15 mouse cellular contexts compared by ENCODE assay signal in the genomic region with DNA sequence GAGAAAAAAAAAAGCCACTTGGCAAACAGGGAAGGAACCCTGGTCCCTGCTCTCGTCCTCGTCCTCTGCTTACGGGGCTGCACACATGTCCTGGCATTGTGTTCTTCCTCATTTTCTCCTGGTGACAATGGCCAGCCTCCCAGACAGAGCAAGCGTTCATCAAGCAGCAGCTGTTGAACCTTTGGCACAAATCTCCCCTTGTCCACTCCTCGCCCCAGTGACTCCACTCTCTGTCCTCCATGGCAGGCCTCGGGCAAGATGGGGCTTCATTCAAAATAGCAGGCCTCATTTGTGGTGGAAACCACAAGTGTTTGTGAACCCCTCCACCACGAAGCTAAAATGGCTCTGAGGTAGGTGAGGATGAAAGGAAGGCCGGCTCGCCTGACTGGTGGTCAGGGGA. TPM values are rescaled to one million over a fixed set of nuclear protein-coding genes. Genes with fewer than 3 reads are reported as not detected.
DNase-seq lines count a peak whose midpoint lies in the region; ATAC-seq and TF ChIP-seq lines count a peak whose summit lies in the region.
"Had no signal": no experiment of that assay in that cellular context is flagged by ENCODE, and none has a peak within 500 bp of the region (broad histone marks: within the 10 kb centered on the region; RNA-seq: fewer than 3 reads in every experiment).

No protein-coding gene starts in this region.

- no peaks in the 10 kb centered on the region for H3K36me3 ChIP-seq in forebrain, embryonic 15.5 days
- H3K36me3 ChIP-seq in forebrain, embryonic 11.5 days (ENCODE audit: control insufficient read depth, insufficient read depth, low read length), result no peaks in the 10 kb centered on the region
- H3K36me3 ChIP-seq in liver, embryonic 11.5 days (ENCODE audit: control insufficient read depth, insufficient read depth, low read length), result no peaks in the 10 kb centered on the region
- no peaks in the 10 kb centered on the region for H3K36me3 ChIP-seq in midbrain, postnatal 0 days (ENCODE audit: insufficient read depth, low read length)
- H3K36me3 ChIP-seq: heart, embryonic 13.5 days; hindbrain, embryonic 15.5 days had no signal

- no peak overlapping the region for H3K9ac ChIP-seq in forebrain, embryonic 15.5 days (replicated peaks)
- no peak overlapping the region for H3K9ac ChIP-seq in forebrain, embryonic 11.5 days (ENCODE audit: low read length)
- H3K9ac ChIP-seq in liver, embryonic 11.5 days (ENCODE audit: low read depth, low read length), result peak overlapping the region; percentile 38
- no peak overlapping the region for H3K9ac ChIP-seq in midbrain, postnatal 0 days (replicated peaks; ENCODE audit: low read length, poor library complexity, severe bottlenecking)
- H3K9ac ChIP-seq: heart, embryonic 13.5 days; hindbrain, embryonic 15.5 days had no signal

- no peaks in the 10 kb centered on the region for H3K27me3 ChIP-seq in forebrain, embryonic 15.5 days
- H3K27me3 ChIP-seq in forebrain, embryonic 11.5 days (ENCODE audit: control insufficient read depth, insufficient read depth, low read length), result no peaks in the 10 kb centered on the region
- no peaks in the 10 kb centered on the region for H3K27me3 ChIP-seq in liver, embryonic 11.5 days (replicated peaks; ENCODE audit: control insufficient read depth, insufficient read depth, low read length)
- H3K27me3 ChIP-seq in midbrain, postnatal 0 days (ENCODE audit: insufficient read depth, low read length), result no peaks in the 10 kb centered on the region
- H3K27me3 ChIP-seq: heart, embryonic 13.5 days; hindbrain, embryonic 15.5 days had no signal

- H3K4me1 ChIP-seq in forebrain, embryonic 15.5 days, result peaks cover 37% of the 10 kb centered on the region
- H3K4me1 ChIP-seq in forebrain, embryonic 11.5 days (replicated peaks; ENCODE audit: control insufficient read depth, insufficient read depth, low read length), result peaks cover 3% of the 10 kb centered on the region
- peaks cover 16% of the 10 kb centered on the region for H3K4me1 ChIP-seq in liver, embryonic 11.5 days (replicated peaks; ENCODE audit: control insufficient read depth, insufficient read depth, low read length)
- H3K4me1 ChIP-seq in midbrain, postnatal 0 days (ENCODE audit: insufficient read depth, low read length), result peaks cover 5% of the 10 kb centered on the region; the same call in 1 of the 2 replicates

- H3K9me3 ChIP-seq in forebrain, embryonic 15.5 days, result no peaks in the 10 kb centered on the region
- no peaks in the 10 kb centered on the region for H3K9me3 ChIP-seq in forebrain, embryonic 11.5 days (ENCODE audit: control insufficient read depth, low read length)
- no peaks in the 10 kb centered on the region for H3K9me3 ChIP-seq in liver, embryonic 11.5 days (ENCODE audit: control insufficient read depth, low read length)
- no peaks in the 10 kb centered on the region for H3K9me3 ChIP-seq in midbrain, postnatal 0 days (ENCODE audit: low read length)
- H3K9me3 ChIP-seq: heart, embryonic 13.5 days; hindbrain, embryonic 15.5 days had no signal

- 36% methylated on average over 9 of the region's 9 CpGs for WGBS in forebrain, embryonic 15.5 days
- 43% methylated on average over 9 of the region's 9 CpGs for WGBS in forebrain, embryonic 11.5 days
- 65% methylated on average over 9 of the region's 9 CpGs for WGBS in liver, embryonic 11.5 days
- WGBS in midbrain, postnatal 0 days, result 47% methylated on average over 9 of the region's 9 CpGs

- no peak overlapping the region for H3K4me2 ChIP-seq in forebrain, embryonic 15.5 days (replicated peaks)
- H3K4me2 ChIP-seq in forebrain, embryonic 11.5 days (ENCODE audit: low read depth, low read length, severe bottlenecking), result no peak overlapping the region
- 0 out of 2 replicates have a peak overlapping the region, but pooled peaks have one; percentile 3 for H3K4me2 ChIP-seq in liver, embryonic 11.5 days
- H3K4me2 ChIP-seq in midbrain, postnatal 0 days (ENCODE audit: low read depth, low read length, poor library complexity, severe bottlenecking), result no peak overlapping the region
- H3K4me2 ChIP-seq: heart, embryonic 13.5 days; hindbrain, embryonic 15.5 days had no signal

- no peak for ATAC-seq in forebrain, embryonic 15.5 days (replicated peaks)
- ATAC-seq in forebrain, embryonic 11.5 days (replicated peaks; ENCODE audit: low FRiP score), result no peak
- no peak for ATAC-seq in liver, embryonic 11.5 days (replicated peaks; ENCODE audit: low FRiP score)
- ATAC-seq in granulocyte monocyte progenitor cell, adult 5-6 weeks (replicated peaks; ENCODE audit: poor library complexity, severe bottlenecking), result peak; percentile 58
- no peak for ATAC-seq in midbrain, postnatal 0 days (ENCODE audit: low FRiP score)

- H3K27ac ChIP-seq in forebrain, embryonic 15.5 days (replicated peaks), result peak overlapping the region; percentile 64
- no peak overlapping the region for H3K27ac ChIP-seq in forebrain, embryonic 11.5 days (ENCODE audit: low read depth, low read length)
- H3K27ac ChIP-seq in liver, embryonic 11.5 days (ENCODE audit: low read depth, low read length), result peak overlapping the region; percentile 74
- H3K27ac ChIP-seq in midbrain, postnatal 0 days (ENCODE audit: low read depth, low read length), result no peak overlapping the region
- H3K27ac ChIP-seq: gastrocnemius, adult 2 months; heart, embryonic 13.5 days; hindbrain, embryonic 15.5 days had no signal

- TF ChIP-seq CTCF in midbrain, postnatal 0 days (IDR thresholded peaks at IDR 0.05), result no peak

- DNase-seq in forebrain, embryonic 11.5 days (ENCODE audit: low spot score), result no peak
- DNase-seq in liver, embryonic 11.5 days (ENCODE audit: low spot score), result no peak
- no peak for DNase-seq in liver
- DNase-seq in midbrain, postnatal 0 days (ENCODE audit: low spot score), result peak; percentile 56
- no peak for DNase-seq in left cerebral cortex, adult 11 months (ENCODE audit: low spot score)
- DNase-seq in adrenal gland, adult 2 months, result no peak
- DNase-seq: adrenal gland, postnatal 25 days; cerebellum, adult 11 months; gastrocnemius, adult 2 months; layer of hippocampus, postnatal 36 days; lung, postnatal 36 days had no signal

- H3K4me3 ChIP-seq in forebrain, embryonic 15.5 days, result no peak overlapping the region
- H3K4me3 ChIP-seq in forebrain, embryonic 11.5 days (ENCODE audit: low read depth, low read length), result no peak overlapping the region
- no peak overlapping the region for H3K4me3 ChIP-seq in liver, embryonic 11.5 days (ENCODE audit: low read depth, low read length)
- no peak overlapping the region for H3K4me3 ChIP-seq in midbrain, postnatal 0 days (ENCODE audit: low read depth, low read length)
- H3K4me3 ChIP-seq: gastrocnemius, adult 2 months; heart, embryonic 13.5 days; hindbrain, embryonic 15.5 days had no signal

RNA-seq across cellular contexts. Expression of a gene that starts 11.0 kb away (rescaled TPM):
- polyA plus RNA-seq in forebrain, embryonic 15.5 days (2015; fragmentation: Nextera tagmentation; extraction: Ambion mirVana), result 87.3 and 95.0 TPM in 2 replicates
- polyA plus RNA-seq in forebrain, embryonic 11.5 days (2014; fragmentation: Nextera tagmentation; extraction: Ambion mirVana), result 19.1 and 19.3 TPM in 2 replicates
- 16.6 and 17.3 TPM in 2 replicates for polyA plus RNA-seq in liver, embryonic 11.5 days (2014; fragmentation: Nextera tagmentation; extraction: Ambion mirVana)
- total RNA-seq in granulocyte monocyte progenitor cell, adult 5-6 weeks (2014; fragmentation: Nextera tagmentation), result 0.13 TPM in 2 replicates
- total RNA-seq in granulocyte monocyte progenitor cell, adult 5-6 weeks (2017), result under 0.01 and 0.04 TPM in 2 replicates
- 102 and 104 TPM in 2 replicates for total RNA-seq in midbrain, postnatal 0 days (2014; rRNA removed)
- 84.2 and 84.9 TPM in 2 replicates for polyA plus RNA-seq in midbrain, postnatal 0 days (2015; fragmentation: Nextera tagmentation; extraction: Ambion mirVana)
- 1 to 10 TPM; 3.4 to 8.3 TPM for total RNA-seq in adrenal gland, adult 2 months (2021)
- 2.1 TPM in 2 replicates for polyA plus RNA-seq in adrenal gland, adult 2 months (2012; rRNA removed)

Comparison
In these comparisons a context has a peak if more than half of its experiments do, and no peak if none do; other contexts are left out.
1. H3K27ac ChIP-seq: peak in forebrain, embryonic 15.5 days (single experiment) and liver, embryonic 11.5 days (single experiment); none in forebrain, embryonic 11.5 days (single experiment) and midbrain, postnatal 0 days (single experiment).